Mouse (Mus musculus) frontal cortex, postnatal 10 days (tissue): ENCODE data around the gene Kalrn.

Source experiments
- DNase-seq, 2 experiments: peaks; one replicate each; pipeline ENCODE4 v3.0.0; 2022; ENCODE audit warnings: low spot score in 2 of 2, mixed read lengths in 1 of 2

The Kalrn gene

DNA sequence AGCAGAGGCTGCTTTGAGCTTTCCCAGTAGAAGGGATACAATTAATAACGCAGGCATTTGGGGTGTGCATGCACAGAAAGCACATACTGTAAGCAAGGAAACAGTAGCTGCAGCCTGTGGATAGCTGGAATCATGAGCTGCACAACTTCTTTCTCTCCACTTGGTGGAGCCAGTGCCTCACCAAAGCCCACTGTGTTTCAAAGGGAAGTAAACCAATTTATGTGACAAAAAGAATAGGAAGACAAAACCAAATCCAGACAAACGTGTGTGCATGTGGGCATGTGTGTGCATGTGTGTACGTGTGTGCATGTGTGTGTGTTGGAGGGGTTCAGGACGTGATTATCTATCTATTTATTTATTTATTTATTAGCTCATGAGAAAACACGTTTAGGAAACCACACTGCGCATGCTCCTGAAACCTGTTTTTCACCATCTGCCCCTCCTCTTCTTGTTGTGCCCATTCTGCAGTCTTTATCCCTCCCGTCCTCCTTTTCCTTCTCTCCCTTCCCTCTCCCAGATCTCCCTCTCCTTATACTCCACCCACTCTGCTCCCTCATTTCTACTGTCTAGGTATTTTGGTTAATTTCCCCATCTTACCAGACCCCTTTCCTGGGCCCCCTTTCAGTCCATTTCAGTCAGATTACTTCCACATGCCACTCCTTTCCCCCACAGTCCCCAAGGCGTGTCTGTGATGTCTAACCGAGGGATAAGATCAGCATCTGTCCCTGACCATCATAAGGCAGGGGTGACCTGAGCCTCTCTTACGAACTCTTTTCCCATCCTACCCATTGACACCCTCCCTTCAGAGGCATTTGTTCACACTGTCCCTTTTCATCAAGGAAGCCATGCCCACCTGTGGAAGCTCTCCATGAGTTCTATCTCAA lies 380.1 kb downstream of the Kalrn start:
- DNase-seq = peak in 1 of 2 experiments; percentile 49

DNA sequence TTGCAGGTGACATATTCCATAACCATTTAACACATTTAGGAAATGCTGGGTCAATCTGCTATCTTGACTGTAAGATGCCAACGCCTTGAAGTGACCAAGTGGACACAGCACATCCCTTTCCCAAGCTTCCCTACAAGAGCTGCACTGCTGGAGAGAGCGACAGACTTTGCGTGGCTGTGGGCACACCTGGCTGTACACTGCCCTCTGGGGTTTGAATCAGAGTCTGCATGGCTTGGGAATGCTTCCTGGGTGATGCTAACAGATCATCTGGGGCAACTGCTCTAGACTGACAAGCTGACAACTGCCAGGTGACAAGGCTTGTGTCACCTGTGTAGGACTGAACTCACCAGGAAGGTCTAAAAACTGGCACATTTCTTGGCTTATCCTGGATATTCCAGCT lies 388.6 kb downstream of the Kalrn start:
- no peak for DNase-seq

DNA sequence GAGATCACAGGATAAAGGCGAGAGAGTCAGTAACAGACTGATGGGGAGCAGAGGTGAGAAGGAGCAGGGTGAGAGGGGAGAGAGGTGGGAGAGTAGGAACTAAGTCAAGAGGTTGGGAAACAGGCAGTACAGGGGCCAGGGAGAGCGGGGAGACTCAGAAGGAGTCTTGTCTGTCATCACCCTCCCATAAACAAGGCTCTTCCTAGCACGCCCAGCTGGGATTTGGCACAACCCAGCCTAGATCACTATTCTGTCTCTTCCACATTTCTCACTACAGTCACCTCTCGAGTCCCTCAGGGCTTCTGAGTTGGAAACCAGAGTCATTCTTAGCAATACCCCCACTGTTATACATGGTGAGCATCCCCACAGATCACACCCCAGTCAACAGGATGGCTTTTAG lies 390.1 kb downstream of the Kalrn start:
- DNase-seq = no peak

DNA sequence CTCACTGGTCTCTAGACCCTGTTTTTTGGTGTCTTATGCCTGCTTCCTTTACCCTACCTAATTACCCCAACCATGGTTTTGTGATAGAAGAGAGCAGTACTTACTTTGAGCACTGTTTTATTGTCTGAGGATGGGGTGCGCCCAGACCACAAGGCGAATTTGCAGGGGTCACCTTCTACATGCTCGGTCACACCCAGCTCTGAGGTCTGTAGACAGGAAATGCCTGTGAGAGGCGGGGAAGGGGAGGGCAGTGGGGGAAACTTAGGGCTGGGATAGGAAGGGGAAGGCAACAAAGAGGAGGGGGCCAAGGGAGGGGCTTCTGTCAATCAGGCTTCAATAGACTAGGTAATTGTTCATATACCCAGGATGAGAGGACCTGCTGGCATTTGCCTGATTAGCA lies 397.7 kb downstream of the Kalrn start:
- DNase-seq = no peak

DNA sequence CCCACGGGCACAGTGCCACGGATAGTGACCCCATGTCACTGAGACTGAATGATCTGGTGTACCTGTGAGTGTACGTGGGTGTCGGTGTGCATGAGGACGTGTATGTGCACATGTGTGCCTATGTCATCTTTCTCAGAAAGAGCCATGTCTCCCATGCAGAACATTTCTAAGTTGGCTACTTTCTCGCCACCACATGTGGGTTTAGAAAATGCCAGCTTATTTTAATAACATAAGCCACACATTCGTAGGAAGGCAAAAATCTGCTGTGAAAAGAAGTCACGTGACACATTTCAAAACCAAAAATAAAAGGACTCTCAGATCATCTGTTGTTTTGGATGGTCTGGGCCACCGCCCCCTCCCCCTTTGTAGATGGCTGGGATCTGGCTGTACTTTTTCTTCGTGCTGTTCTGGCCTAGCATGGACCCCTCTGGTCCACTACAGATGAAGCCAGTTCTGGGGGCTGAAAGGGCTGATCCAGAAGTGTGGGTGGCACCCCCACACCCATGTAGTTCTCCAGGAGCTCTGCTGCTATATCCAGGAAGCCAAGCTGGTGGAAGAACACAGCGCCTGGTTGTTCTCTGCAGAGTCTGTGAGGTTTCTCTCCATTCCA lies 400.7 kb downstream of the Kalrn start:
- DNase-seq = peak; percentile 24 to 70

DNA sequence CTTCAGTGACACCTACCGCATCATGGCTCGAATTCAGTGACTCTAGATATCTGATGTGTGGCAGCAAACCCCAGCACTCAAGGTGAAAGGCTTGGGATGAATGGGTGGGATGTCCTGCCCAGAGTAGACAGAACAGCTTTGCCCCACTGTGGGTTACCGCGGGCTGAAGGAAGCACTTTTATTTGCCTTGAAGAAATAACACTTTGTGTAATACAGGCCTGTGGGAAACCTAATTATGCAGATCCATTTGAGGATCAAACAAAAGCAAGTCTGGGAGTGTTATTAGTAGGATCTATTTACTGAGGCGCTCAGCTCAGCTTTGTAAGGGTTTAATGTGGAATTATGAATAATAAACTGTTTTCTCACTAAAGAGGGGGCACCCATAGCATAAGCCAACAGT lies 406.3 kb downstream of the Kalrn start:
- DNase-seq = no peak

DNA sequence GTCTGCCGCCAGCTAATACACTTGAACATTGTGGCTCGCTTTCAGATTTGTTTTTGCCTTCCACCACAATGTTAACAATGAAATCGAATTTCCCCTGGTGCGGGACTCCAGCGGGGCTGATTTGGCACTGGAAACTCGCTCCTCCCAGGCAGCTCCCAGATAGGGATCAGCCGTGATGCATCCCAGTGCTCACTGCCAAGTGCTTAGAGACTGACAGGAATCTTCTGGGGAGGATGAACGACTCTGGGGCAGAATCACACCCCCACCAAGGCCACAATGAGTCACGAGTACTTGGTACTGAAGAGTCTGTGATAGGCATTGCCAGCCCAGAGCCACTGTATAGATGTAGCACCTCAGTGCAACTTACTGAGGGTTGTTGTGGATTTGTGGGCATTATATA lies 410.2 kb downstream of the Kalrn start:
- no peak for DNase-seq

DNA sequence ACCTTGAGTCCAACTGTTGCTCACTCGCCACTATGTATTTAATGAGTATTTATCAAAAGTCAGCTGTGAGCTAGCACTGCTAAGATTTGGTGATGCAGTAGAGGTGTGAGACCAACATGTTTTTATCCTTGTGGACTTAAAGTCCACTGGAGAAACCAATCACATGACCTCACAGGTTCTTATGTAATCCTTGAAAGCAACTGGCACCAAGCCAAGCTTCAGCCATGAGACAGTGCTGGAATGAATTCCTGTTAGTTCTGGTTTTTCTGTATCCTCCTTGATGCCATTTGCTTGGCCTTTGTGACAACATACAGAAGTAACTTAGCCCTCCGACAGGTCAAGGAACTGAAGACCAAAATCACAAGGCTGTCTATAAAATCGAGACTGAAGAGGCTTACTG lies 413.8 kb downstream of the Kalrn start:
- DNase-seq = no peak

DNA sequence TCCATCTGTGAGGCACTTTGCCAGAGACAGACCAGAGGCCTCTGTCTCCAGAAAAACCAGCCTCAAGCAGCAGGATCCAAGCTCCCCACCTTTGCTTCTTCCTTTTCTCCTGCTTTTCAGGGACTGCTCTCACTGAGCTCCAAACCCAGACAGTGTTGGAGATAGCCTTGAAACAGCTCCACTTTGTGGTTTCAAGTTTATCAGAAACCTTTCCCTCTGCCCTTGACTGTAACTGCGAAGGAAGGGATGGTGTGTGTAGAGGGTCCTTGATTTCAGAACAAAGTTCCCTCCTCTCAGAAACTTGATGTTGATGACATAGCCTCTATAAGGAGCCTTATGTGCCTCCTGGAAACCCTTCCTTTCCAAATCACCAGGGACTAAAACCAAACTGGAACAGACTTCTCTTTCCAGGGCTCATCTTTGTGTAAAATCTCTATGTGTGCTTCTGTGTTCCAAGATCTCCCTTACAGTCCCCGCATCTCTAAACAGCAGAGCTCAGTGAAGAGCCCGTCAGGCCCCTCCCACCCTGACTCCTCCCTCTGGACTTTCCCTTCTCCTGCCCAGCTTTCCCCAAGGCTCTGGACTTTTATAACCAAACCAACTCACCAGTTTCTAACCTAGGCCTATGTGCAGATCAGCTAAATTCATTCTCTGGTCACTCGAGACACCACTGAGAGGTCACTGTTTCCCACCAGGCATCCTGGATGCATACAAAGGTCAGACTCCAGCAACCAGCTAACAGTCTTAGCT lies 415.8 kb downstream of the Kalrn start:
- no peak for DNase-seq

DNA sequence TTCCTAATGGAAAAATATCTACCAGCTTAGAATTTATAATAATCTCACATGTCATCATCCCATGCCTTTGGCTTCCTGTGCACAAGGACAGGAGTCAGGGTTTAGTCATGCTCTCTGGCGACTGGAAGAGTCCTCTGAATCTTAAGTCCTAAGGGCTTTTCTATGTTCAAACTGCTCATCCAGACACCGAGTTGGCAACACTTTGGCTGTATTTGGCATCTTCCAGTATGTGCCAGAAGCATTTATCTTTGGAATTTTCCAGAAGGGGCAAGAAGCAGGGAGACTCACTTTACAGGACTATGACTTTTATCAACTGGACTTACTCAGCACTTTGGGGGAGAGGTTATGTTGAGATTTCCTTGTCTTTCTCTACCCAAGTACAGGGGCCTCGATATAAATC lies 417.6 kb downstream of the Kalrn start:
- DNase-seq = no peak

DNA sequence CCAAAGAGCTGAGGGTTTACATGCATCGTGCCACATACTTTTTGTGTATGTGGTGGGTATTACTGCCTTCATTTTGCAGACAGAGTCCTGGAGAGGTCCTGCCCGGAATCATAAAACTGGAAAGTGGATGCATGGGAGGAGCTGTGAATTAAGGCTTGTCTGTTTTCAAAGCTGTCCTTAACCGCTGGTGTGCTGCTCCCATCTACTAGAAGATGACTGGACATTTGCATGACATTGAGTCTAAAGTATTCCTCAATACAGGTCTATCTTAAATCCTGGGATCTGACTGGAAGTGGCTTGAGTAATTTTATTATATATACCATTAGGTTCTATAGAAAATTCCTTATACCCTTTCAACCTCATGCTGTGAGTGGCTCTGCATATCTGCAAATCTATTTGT lies 418.4 kb downstream of the Kalrn start:
- no peak for DNase-seq

DNA sequence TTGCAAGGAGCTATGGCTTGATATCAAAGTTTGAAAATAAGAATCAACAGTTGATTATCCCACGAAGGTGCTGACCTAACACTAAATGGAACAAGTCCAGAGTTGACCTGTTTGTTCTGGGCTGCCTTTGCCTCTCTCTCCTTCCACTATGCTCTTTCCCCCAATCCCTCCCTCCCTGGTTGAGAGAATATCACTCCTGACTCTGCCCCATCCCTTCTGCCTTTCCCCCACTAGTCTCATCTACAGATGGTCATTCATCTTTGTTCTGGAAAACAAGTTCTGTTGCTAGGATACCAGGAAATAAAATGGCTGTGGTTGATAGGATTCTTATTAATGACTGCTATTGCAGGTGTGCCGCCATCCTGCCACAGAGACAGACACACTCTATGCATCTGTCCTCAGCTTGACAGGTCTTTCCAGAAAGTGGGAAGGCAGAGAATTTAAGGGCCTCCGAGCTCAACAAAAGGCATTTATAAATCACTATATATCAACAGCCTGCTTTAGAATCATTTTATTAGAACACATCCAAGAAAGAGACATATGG lies 421.7 kb downstream of the Kalrn start:
- no peak for DNase-seq

DNA sequence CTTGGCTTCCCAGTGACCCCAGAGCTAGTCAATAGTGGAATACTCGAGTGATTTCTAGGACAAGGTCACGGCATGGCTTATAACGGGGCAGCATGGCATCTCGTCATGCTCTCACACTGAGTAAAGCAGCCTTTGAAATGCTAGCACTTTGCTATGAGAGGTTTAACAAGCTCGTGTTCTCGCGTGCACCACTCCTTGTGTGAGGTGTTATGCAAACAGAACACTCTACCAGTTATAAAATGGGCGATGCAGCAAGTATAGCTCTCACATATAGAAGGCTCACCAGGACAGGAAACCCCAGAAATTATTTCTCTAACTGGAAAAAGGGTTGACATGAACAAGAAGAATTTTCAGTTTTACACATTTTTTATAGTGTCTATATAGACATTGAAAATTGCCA lies 431.7 kb downstream of the Kalrn start:
- DNase-seq = no peak

DNA sequence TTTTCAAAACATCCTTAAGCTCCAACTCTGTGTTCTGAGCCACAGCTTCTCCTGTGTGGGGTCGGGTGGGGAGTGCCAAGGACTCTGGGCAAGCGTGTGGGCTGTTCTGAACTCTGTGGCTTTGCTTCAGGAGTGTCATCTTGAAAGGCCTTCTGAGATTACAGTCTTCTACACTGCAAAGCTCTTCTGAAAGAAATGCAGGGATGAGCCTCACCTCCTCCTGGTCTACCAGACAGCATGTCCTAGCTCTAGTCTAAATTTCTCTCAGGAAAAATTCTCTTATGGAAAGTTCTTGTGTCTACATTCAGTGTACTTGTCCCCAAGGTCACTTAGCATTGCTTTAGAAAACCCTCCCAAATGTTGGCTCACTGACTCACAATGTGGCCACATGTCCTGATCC lies 438.3 kb downstream of the Kalrn start:
- no peak for DNase-seq

DNA sequence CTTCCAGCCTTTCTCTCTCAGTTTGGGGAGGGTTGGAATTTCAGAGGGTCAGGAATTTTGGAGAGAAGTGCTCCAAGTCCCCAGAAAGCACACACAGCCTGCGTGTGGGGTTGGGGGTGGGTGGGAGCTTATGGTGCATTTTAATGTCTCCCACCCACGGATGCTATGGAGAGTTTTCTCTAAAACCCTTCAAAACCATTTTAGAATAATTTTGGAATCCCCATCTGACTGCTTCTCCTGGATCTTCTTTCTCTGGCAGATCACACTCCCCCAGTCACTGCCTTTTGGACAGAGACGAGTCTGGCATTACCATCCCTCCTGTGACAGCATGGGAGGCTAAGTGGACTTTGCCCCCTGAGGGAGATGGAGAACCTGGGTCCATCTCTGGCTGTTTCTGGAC lies 438.7 kb downstream of the Kalrn start:
- DNase-seq = no peak

DNA sequence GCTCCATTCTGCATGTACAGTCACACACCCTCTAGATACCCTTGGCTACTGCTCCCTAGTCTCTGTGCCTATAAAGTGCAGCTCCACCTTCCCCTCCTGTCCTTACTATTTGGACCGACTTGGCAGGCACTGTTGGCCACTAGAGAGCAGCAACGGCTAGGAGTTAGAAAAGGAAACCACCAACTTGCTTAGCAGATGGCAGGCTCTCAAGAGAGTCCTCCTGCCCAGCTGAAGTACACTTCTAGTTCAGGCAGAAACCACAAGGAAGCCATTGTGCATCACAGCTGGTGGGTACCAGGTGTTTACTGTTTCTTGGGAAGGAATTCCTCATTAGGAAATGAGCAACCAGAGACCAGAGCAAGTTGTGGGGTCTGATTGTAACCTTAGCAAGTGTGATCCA lies 447.7 kb downstream of the Kalrn start:
- peak; percentile 61 to 78 for DNase-seq

DNA sequence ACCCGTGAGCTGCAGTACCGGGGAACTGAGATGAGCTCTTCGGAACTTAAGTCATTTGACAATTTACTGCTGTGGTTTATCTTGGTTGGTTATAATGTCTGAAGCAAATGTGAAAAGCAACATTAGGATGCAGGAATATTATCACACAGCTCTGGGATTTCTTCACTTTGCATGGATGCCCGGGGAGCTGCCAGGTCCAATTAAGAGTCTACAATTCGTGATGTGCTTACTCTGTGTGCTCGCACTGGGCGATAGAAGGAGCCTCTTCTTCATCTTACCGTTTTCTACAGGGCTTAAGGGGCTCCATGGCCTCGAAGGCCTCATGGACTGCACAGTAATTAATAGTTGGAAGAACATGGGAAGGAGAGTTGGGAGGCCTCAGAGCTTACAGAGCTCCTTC lies 450.8 kb downstream of the Kalrn start:
- DNase-seq = no peak

DNA sequence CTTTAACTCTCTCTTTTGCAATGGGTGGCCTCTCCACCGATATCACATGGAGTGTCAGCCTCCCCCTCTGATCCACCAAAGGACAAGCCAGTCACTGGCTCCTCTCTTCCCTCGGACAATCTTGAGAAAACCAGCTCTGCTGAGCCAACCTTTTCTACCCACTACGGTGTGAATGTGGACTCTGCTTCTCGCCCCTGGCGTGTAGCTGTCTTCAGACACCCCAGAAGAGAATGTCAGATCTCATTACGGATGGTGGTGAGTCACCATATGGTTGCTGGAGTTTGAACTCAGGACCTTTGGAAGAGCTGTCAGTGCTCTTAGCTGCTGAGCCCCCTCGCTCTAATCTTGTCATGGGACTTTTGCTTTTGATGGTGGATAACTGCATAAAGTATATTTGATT lies 452.0 kb downstream of the Kalrn start:
- no peak for DNase-seq

DNA sequence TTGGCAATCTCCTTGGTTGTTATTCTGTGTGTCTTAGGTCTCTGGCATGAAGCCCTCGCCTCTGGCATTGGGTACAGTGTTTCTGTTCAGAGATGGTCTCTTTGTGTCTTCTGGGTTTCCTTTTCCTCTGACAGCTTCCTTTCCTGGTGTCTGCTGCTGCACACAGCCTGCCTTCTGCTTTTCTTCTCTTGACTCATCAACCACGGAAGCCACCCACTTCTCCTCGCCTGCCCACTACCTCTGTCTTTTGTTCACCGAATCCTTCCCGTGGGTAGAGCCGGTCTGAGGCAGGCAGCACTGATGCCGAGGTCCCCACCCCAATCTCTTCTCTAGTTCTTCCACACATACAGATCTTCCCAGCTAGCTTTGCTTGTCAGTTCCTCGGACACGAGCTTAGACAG lies 452.5 kb downstream of the Kalrn start:
- DNase-seq = peak in 1 of 2 experiments; percentile 29

DNA sequence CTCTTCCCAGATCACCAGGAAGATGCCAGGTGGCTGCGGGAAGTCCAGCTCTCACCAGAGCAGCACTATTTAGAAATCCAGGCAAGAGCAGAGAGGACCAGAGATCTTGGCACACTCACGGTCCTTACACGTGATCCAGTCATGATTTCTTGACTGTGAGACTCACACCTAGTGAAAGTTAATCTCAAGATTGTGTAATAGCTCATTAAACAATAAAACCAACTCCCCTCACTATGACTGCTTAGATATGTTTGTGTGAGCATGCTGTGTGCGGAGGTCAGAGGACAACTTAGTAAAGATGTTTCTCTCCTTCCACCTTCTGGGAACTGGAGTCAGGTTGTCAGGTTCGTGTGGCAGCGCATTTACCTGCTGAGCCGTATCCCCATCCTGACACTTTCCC lies 453.5 kb downstream of the Kalrn start:
- DNase-seq = no peak

DNA sequence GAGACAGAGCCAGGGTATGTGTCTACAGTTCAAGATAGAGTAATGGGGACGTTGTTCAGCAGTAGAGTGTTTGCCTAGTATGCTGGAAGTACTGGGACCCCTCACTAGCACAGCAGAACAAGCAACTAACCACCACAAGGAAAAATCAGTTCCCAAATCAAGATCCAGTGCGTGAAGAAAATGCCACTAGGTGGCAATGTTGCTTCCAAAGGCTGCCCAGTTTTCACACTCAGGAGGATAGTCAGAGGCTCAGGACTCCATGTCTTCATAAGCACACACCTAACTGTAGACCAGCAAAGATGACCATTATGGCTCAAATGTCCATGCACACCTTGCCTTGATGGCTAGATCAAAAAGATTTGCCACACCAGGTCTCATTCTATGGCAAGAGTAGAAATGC lies 454.0 kb downstream of the Kalrn start:
- peak in 1 of 2 experiments; percentile 30 for DNase-seq

DNA sequence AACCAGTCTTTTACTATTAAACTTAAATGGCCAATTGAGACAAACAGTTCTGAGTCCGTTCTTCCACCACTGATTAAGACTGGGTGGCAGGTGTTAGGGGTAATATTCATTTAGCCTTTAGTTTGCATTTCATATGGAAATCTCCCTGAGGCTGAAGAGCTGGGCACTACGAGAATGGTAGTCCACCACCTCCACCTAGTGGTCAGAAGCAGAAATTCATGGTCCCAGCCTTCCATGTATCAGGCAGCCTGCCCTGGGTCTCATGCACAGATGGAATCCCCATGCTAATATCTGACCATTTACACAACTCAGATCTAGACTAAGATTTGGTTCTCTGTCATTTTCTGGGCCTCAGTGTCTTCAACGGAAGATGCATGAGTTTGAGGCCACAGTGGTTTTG lies 458.7 kb downstream of the Kalrn start:
- DNase-seq = peak in 1 of 2 experiments; percentile 60
